Mouse (Mus musculus): Measurements from ENCODE around the gene Tiparp. TPM values are rescaled to one million over a fixed set of nuclear protein-coding genes. Genes with fewer than 3 reads are reported as not detected.

Gene Tiparp
- polyA plus RNA-seq, 1 experiment from 2014 or later = 42.3 TPM

GRCm38 (mm10) chr3:65534488-65534887, 6.3 kb downstream of the Tiparp start:
- Histone ChIP-seq H3K9me3 (ENCODE audit: control insufficient read depth, low read depth, low read length) (no peaks in the 10 kb centered on the region), H3K9ac (replicated peaks; ENCODE audit: low read depth, low read length) (no peak overlapping the region), H3K4me3 (ENCODE audit: low read depth, low read length) (no peak overlapping the region), H3K4me2 (replicated peaks; ENCODE audit: low read depth, low read length) (no peak overlapping the region), H3K27me3 (ENCODE audit: control insufficient read depth, insufficient read depth, low read length) (no peaks in the 10 kb centered on the region), H3K27ac (ENCODE audit: low read length) (no peak overlapping the region), H3K4me1 (ENCODE audit: control insufficient read depth, insufficient read depth, low read length) (peaks cover 8% of the 10 kb centered on the region), H3K36me3 (ENCODE audit: control insufficient read depth, insufficient read depth, low read length) (0 out of 2 replicates have a peak, but pooled peaks cover 4% of the 10 kb centered on the region)
- WGBS = 52% methylated on average over 2 of the region's 2 CpGs
- ATAC-seq (ENCODE audit: insufficient number of reproducible peaks, insufficient read depth, low FRiP score, low read depth) = no peak

- Histone ChIP-seq H3K27ac (ENCODE audit: low read length) (no peak overlapping the region), H3K4me3 (ENCODE audit: low read depth, low read length) (no peak overlapping the region), H3K36me3 (ENCODE audit: control insufficient read depth, insufficient read depth, low read length) (0 out of 2 replicates have a peak, but pooled peaks cover 4% of the 10 kb centered on the region), H3K9me3 (ENCODE audit: control insufficient read depth, low read depth, low read length) (no peaks in the 10 kb centered on the region), H3K9ac (replicated peaks; ENCODE audit: low read depth, low read length) (no peak overlapping the region), H3K4me1 (ENCODE audit: control insufficient read depth, insufficient read depth, low read length) (peaks cover 6% of the 10 kb centered on the region; the same call in 1 of the 2 replicates), H3K4me2 (replicated peaks; ENCODE audit: low read depth, low read length) (no peak overlapping the region), H3K27me3 (ENCODE audit: control insufficient read depth, insufficient read depth, low read length) (no peaks in the 10 kb centered on the region)
- no peak for ATAC-seq (ENCODE audit: insufficient number of reproducible peaks, insufficient read depth, low FRiP score, low read depth)
Measured at GRCm38 (mm10) chr3:65535087-65535761, 7.0 kb downstream of the Tiparp start.

DNA sequence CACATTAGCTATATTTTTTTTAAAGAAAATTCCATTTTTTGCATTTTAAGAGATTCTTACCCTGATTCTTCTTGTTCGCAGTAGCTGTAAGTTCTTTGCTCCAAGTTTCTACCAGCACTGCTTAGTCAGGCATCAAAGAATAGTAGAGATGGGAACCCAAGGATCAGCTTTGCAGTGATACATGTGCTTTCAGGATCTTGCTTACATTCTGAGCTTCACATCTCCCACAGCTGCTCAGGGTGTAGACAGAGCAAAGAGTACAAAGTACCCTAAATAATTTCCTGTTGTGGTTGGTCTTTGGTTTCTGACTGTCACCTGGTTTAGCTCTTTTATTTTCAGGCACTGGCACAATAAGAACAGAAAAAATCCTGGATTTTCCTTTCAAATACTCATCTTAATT, 9.1 kb downstream of the Tiparp start:
- Histone ChIP-seq H3K27me3 (ENCODE audit: control insufficient read depth, insufficient read depth, low read length) (no peaks in the 10 kb centered on the region), H3K4me1 (ENCODE audit: control insufficient read depth, insufficient read depth, low read length) (peaks cover 6% of the 10 kb centered on the region; the same call in 1 of the 2 replicates), H3K4me2 (replicated peaks; ENCODE audit: low read depth, low read length) (no peak overlapping the region), H3K9ac (replicated peaks; ENCODE audit: low read depth, low read length) (no peak overlapping the region), H3K4me3 (ENCODE audit: low read depth, low read length) (no peak overlapping the region), H3K27ac (ENCODE audit: low read length) (no peak overlapping the region), H3K9me3 (ENCODE audit: control insufficient read depth, low read depth, low read length) (no peaks in the 10 kb centered on the region), H3K36me3 (ENCODE audit: control insufficient read depth, insufficient read depth, low read length) (no peaks in the 10 kb centered on the region)
- no peak for ATAC-seq (ENCODE audit: insufficient number of reproducible peaks, insufficient read depth, low FRiP score, low read depth)
- 78% methylated on average over 1 of the region's 1 CpGs for whole genome bisulfite sequencing

- ATAC-seq (ENCODE audit: insufficient number of reproducible peaks, insufficient read depth, low FRiP score, low read depth) = no peak
- H3K9me3 ChIP-seq (ENCODE audit: control insufficient read depth, low read depth, low read length) = no peaks in the 10 kb centered on the region
- 0 out of 2 replicates have a peak, but pooled peaks cover 3% of the 10 kb centered on the region for H3K4me1 ChIP-seq (ENCODE audit: control insufficient read depth, insufficient read depth, low read length)
- H3K27ac ChIP-seq (ENCODE audit: low read length) = no peak overlapping the region
- H3K36me3 ChIP-seq (ENCODE audit: control insufficient read depth, insufficient read depth, low read length) = no peaks in the 10 kb centered on the region
- WGBS = 73% methylated on average over 6 of the region's 6 CpGs
- H3K27me3 ChIP-seq (ENCODE audit: control insufficient read depth, insufficient read depth, low read length) = no peaks in the 10 kb centered on the region
- H3K9ac ChIP-seq (replicated peaks; ENCODE audit: low read depth, low read length) = no peak overlapping the region
- H3K4me2 ChIP-seq (replicated peaks; ENCODE audit: low read depth, low read length) = no peak overlapping the region
- no peak overlapping the region for H3K4me3 ChIP-seq (ENCODE audit: low read depth, low read length)
Measured at GRCm38 (mm10) chr3:65540906-65541551, 12.8 kb downstream of the Tiparp start.

DNA sequence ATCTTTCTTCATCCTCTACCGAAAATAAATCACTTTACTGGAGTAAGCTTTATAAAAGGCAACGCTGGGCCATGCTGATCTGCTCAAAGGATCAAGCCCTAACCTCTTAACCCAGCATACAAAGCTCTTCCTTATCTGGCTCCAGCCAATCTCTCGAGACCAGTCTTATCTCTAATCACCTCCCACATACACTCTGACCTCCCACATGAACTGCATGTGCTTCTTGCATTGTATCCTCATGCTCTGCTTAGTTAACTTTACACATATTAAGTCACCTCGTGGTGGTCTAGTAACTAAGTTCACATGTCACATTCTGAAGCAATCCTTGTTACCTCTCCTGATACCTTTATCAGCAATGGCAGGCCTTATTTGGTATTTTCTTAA, 13.3 kb downstream of the Tiparp start:
- Histone ChIP-seq H3K9ac (replicated peaks; ENCODE audit: low read depth, low read length) (no peak overlapping the region), H3K4me1 (ENCODE audit: control insufficient read depth, insufficient read depth, low read length) (0 out of 2 replicates have a peak, but pooled peaks cover 3% of the 10 kb centered on the region), H3K36me3 (ENCODE audit: control insufficient read depth, insufficient read depth, low read length) (no peaks in the 10 kb centered on the region), H3K27me3 (ENCODE audit: control insufficient read depth, insufficient read depth, low read length) (no peaks in the 10 kb centered on the region), H3K27ac (ENCODE audit: low read length) (no peak overlapping the region), H3K4me3 (ENCODE audit: low read depth, low read length) (no peak overlapping the region), H3K4me2 (replicated peaks; ENCODE audit: low read depth, low read length) (no peak overlapping the region), H3K9me3 (ENCODE audit: control insufficient read depth, low read depth, low read length) (no peaks in the 10 kb centered on the region)
- ATAC-seq (ENCODE audit: insufficient number of reproducible peaks, insufficient read depth, low FRiP score, low read depth) = no peak
- WGBS = 32% methylated on average over 4 of the region's 4 CpGs

DNA sequence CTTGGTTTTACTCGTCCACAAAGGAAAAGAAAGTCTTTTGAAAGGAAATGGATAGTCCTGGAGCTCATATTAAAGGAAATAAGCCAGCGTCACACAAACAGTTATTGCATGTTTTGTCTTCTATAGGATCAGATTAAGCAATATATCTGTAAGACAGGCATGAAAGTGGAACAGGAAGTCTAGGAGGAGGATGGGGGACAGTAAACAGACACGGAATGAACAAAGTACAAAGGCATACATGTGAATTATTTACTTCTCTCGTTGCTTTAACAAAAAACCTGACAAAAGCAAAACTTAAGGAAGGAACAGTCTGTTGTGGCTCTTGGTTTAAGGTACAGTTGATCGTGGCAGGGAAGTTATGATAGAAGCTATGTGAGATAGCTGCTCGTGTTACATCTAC, 21.6 kb downstream of the Tiparp start:
- Histone ChIP-seq H3K4me3 (ENCODE audit: low read depth, low read length) (no peak overlapping the region), H3K4me2 (replicated peaks; ENCODE audit: low read depth, low read length) (no peak overlapping the region), H3K36me3 (ENCODE audit: control insufficient read depth, insufficient read depth, low read length) (peaks cover 16% of the 10 kb centered on the region), H3K9ac (replicated peaks; ENCODE audit: low read depth, low read length) (no peak overlapping the region), H3K27ac (ENCODE audit: low read length) (no peak overlapping the region), H3K27me3 (ENCODE audit: control insufficient read depth, insufficient read depth, low read length) (no peaks in the 10 kb centered on the region), H3K9me3 (ENCODE audit: control insufficient read depth, low read depth, low read length) (no peaks in the 10 kb centered on the region), H3K4me1 (ENCODE audit: control insufficient read depth, insufficient read depth, low read length) (0 out of 2 replicates have a peak, but pooled peaks cover 7% of the 10 kb centered on the region)
- no peak for ATAC-seq (ENCODE audit: insufficient number of reproducible peaks, insufficient read depth, low FRiP score, low read depth)
- 77% methylated on average over 6 of the region's 6 CpGs for WGBS

- 44% methylated on average over 5 of the region's 5 CpGs for WGBS
- H3K27ac ChIP-seq (ENCODE audit: low read length) = no peak overlapping the region
- no peaks in the 10 kb centered on the region for H3K27me3 ChIP-seq (ENCODE audit: control insufficient read depth, insufficient read depth, low read length)
- no peak overlapping the region for H3K4me2 ChIP-seq (replicated peaks; ENCODE audit: low read depth, low read length)
- no peak overlapping the region for H3K9ac ChIP-seq (replicated peaks; ENCODE audit: low read depth, low read length)
- no peak overlapping the region for H3K4me3 ChIP-seq (ENCODE audit: low read depth, low read length)
- H3K36me3 ChIP-seq (ENCODE audit: control insufficient read depth, insufficient read depth, low read length) = peaks cover 16% of the 10 kb centered on the region
- 0 out of 2 replicates have a peak, but pooled peaks cover 7% of the 10 kb centered on the region for H3K4me1 ChIP-seq (ENCODE audit: control insufficient read depth, insufficient read depth, low read length)
- H3K9me3 ChIP-seq (ENCODE audit: control insufficient read depth, low read depth, low read length) = no peaks in the 10 kb centered on the region
- no peak for ATAC-seq (ENCODE audit: insufficient number of reproducible peaks, insufficient read depth, low FRiP score, low read depth)
Measured at GRCm38 (mm10) chr3:65551065-65551464, 22.9 kb downstream of the Tiparp start.

- Histone ChIP-seq H3K36me3 (ENCODE audit: control insufficient read depth, insufficient read depth, low read length) (peaks cover 16% of the 10 kb centered on the region), H3K4me3 (ENCODE audit: low read depth, low read length) (no peak overlapping the region), H3K4me1 (ENCODE audit: control insufficient read depth, insufficient read depth, low read length) (0 out of 2 replicates have a peak, but pooled peaks cover 7% of the 10 kb centered on the region), H3K27me3 (ENCODE audit: control insufficient read depth, insufficient read depth, low read length) (no peaks in the 10 kb centered on the region), H3K27ac (ENCODE audit: low read length) (no peak overlapping the region), H3K9ac (replicated peaks; ENCODE audit: low read depth, low read length) (no peak overlapping the region), H3K9me3 (ENCODE audit: control insufficient read depth, low read depth, low read length) (no peaks in the 10 kb centered on the region), H3K4me2 (replicated peaks; ENCODE audit: low read depth, low read length) (no peak overlapping the region)
- ATAC-seq (ENCODE audit: insufficient number of reproducible peaks, insufficient read depth, low FRiP score, low read depth) = no peak
- WGBS = 94% methylated on average over 2 of the region's 2 CpGs
Measured at GRCm38 (mm10) chr3:65554633-65555032, 26.4 kb downstream of the Tiparp start.
